Mouse (Mus musculus): Measurements from ENCODE around the gene Zfyve21.

The Zfyve21 gene

GRCm38 (mm10) chr12:111813766-111814617 is at the start of gene Zfyve21, which contains the start of gene Xrcc3:
Gene Zfyve21 (plus strand): TSS chr12:111814170.
Gene Xrcc3 (minus strand): TSS chr12:111813873.
- peak; percentile 97 for DNase-seq

GRCm38 (mm10) chr12:111766313-111767236 is 47.4 kb upstream of the Zfyve21 start:
- peak; percentile 35 for DNase-seq

- DNase-seq: no peak
Measured at GRCm38 (mm10) chr12:111768322-111768928, 45.5 kb upstream of the Zfyve21 start.

GRCm38 (mm10) chr12:111769306-111769705 is 44.7 kb upstream of the Zfyve21 start:
- peak; percentile 37 for DNase-seq

GRCm38 (mm10) chr12:111769816-111770577 is 44.0 kb upstream of the Zfyve21 start:
- DNase-seq: no peak

GRCm38 (mm10) chr12:111770651-111771050 is 43.3 kb upstream of the Zfyve21 start:
- DNase-seq: no peak

GRCm38 (mm10) chr12:111774156-111774555 is 39.8 kb upstream of the Zfyve21 start:
- no peak for DNase-seq

- DNase-seq: no peak
Measured at GRCm38 (mm10) chr12:111774845-111775244, 39.1 kb upstream of the Zfyve21 start.

GRCm38 (mm10) chr12:111777919-111778318 is 36.1 kb upstream of the Zfyve21 start:
- DNase-seq: no peak

- DNase-seq: no peak
Measured at GRCm38 (mm10) chr12:111779544-111779943, 34.4 kb upstream of the Zfyve21 start.

GRCm38 (mm10) chr12:111785174-111785573 is 28.8 kb upstream of the Zfyve21 start:
- no peak for DNase-seq

GRCm38 (mm10) chr12:111787015-111787414 is 27.0 kb upstream of the Zfyve21 start:
- DNase-seq: no peak

GRCm38 (mm10) chr12:111790090-111790489 is 23.9 kb upstream of the Zfyve21 start:
- DNase-seq: no peak

GRCm38 (mm10) chr12:111790631-111791030 is 23.3 kb upstream of the Zfyve21 start:
- no peak for DNase-seq

GRCm38 (mm10) chr12:111791474-111792104 is 22.4 kb upstream of the Zfyve21 start:
- no peak for DNase-seq

- no peak for DNase-seq
Measured at GRCm38 (mm10) chr12:111794102-111794501, 19.9 kb upstream of the Zfyve21 start.

- DNase-seq: no peak
Measured at GRCm38 (mm10) chr12:111794526-111795179, 19.3 kb upstream of the Zfyve21 start.

- DNase-seq: peak; percentile 46
Measured at GRCm38 (mm10) chr12:111795180-111795895, 18.6 kb upstream of the Zfyve21 start.

GRCm38 (mm10) chr12:111797251-111797650 is 16.7 kb upstream of the Zfyve21 start:
- no peak for DNase-seq

GRCm38 (mm10) chr12:111798493-111798892 is 15.5 kb upstream of the Zfyve21 start:
- DNase-seq: no peak

Measured in cerebellum, adult 8-10 months (tissue).